Mouse (Mus musculus): ENCODE data around the gene Cbr3. TPM values are rescaled to one million over a fixed set of nuclear protein-coding genes. Genes with fewer than 3 reads are reported as not detected.

Cbr3 gene
- total RNA-seq, 2 experiments from 2014 or later = 1.5 TPM; not detected in 1

Other genes starting within 250 kb of the Cbr3 start
- gene Setd4, start 79.2 kb upstream of the Cbr3 start, total RNA-seq (2014; fragmentation: Nextera tagmentation) = 29.7 and 31.6 TPM in 2 replicates
- gene Setd4, start 79.2 kb upstream of the Cbr3 start, total RNA-seq (2017) = 12.9 and 13.7 TPM in 2 replicates
- gene Cbr1, start 77.4 kb upstream of the Cbr3 start, total RNA-seq (2014; fragmentation: Nextera tagmentation) = 34.1 and 55.4 TPM in 2 replicates
- 45.6 and 49.8 TPM in 2 replicates for gene Cbr1, start 77.4 kb upstream of the Cbr3 start, total RNA-seq (2017)
- not detected in 2 replicates for gene Gm5678, start 55.1 kb upstream of the Cbr3 start, total RNA-seq (2014; fragmentation: Nextera tagmentation)
- not detected in 2 replicates for gene Gm5678, start 55.1 kb upstream of the Cbr3 start, total RNA-seq (2017)
- gene Dop1b, start 28.7 kb downstream of the Cbr3 start, total RNA-seq (2014; fragmentation: Nextera tagmentation) = 38.8 and 63.3 TPM in 2 replicates
- 9.1 and 17.6 TPM in 2 replicates for gene Dop1b, start 28.7 kb downstream of the Cbr3 start, total RNA-seq (2017)
- gene Morc3, start 148.9 kb downstream of the Cbr3 start, total RNA-seq (2014; fragmentation: Nextera tagmentation) = 59.5 and 86.0 TPM in 2 replicates
- gene Morc3, start 148.9 kb downstream of the Cbr3 start, total RNA-seq (2017) = 137 and 163 TPM in 2 replicates
- gene Chaf1b, start 200.7 kb downstream of the Cbr3 start, total RNA-seq (2014; fragmentation: Nextera tagmentation) = 79.5 and 94.4 TPM in 2 replicates
- gene Chaf1b, start 200.7 kb downstream of the Cbr3 start, total RNA-seq (2017) = 80.8 and 86.6 TPM in 2 replicates